Mouse (Mus musculus): Measurements from ENCODE around the gene Pparg. TPM values are rescaled to one million over a fixed set of nuclear protein-coding genes. Genes with fewer than 3 reads are reported as not detected.

The Pparg gene
- polyA plus RNA-seq, 1 experiment from 2014 or later: 0.41 TPM

- no peak for ATAC-seq (ENCODE audit: insufficient number of reproducible peaks, insufficient read depth, low FRiP score, low TSS enrichment)
- WGBS: 60% methylated on average over 3 of the region's 3 CpGs
Measured at GRCm38 (mm10) chr6:115466601-115467000, 105.8 kb downstream of the Pparg start.

GRCm38 (mm10) chr6:115469666-115470581 is 109.2 kb downstream of the Pparg start:
- Histone ChIP-seq H3K4me1 (no peaks in the 10 kb centered on the region), H3K36me3 (no peaks in the 10 kb centered on the region), H3K27me3 (no peaks in the 10 kb centered on the region), H3K4me2 (replicated peaks) (no peak overlapping the region), H3K27ac (no peak overlapping the region), H3K9me3 (no peaks in the 10 kb centered on the region), H3K9ac (no peak overlapping the region), H3K4me3 (no peak overlapping the region)
- no peak for ATAC-seq (ENCODE audit: insufficient number of reproducible peaks, insufficient read depth, low FRiP score, low TSS enrichment)
- 72% methylated on average over 3 of the region's 3 CpGs for WGBS

More at GRCm38 (mm10) chr6:115466601-115467000, 105.8 kb downstream of the Pparg start:
- H3K9me3 ChIP-seq: no peaks in the 10 kb centered on the region
- H3K4me2 ChIP-seq (replicated peaks): no peak overlapping the region
- no peak overlapping the region for H3K27ac ChIP-seq
- H3K4me3 ChIP-seq: no peak overlapping the region
- no peaks in the 10 kb centered on the region for H3K36me3 ChIP-seq
- H3K9ac ChIP-seq: no peak overlapping the region
- no peaks in the 10 kb centered on the region for H3K4me1 ChIP-seq
- H3K27me3 ChIP-seq: no peaks in the 10 kb centered on the region

- no peak for ATAC-seq (ENCODE audit: insufficient number of reproducible peaks, insufficient read depth, low FRiP score, low TSS enrichment)
- Histone ChIP-seq H3K4me3 (no peak overlapping the region), H3K4me1 (no peaks in the 10 kb centered on the region), H3K4me2 (replicated peaks) (no peak overlapping the region), H3K27ac (no peak overlapping the region), H3K36me3 (no peaks in the 10 kb centered on the region), H3K9ac (no peak overlapping the region), H3K27me3 (no peaks in the 10 kb centered on the region), H3K9me3 (no peaks in the 10 kb centered on the region)
Measured at GRCm38 (mm10) chr6:115471956-115472355, 111.2 kb downstream of the Pparg start.

- WGBS: 54% methylated on average over 7 of the region's 7 CpGs
- Histone ChIP-seq H3K4me3 (no peak overlapping the region), H3K4me2 (replicated peaks) (no peak overlapping the region), H3K9ac (no peak overlapping the region), H3K27ac (no peak overlapping the region), H3K27me3 (0 out of 2 replicates have a peak, but pooled peaks cover under 1% of the 10 kb centered on the region), H3K9me3 (no peaks in the 10 kb centered on the region), H3K4me1 (peaks cover 11% of the 10 kb centered on the region), H3K36me3 (no peaks in the 10 kb centered on the region)
- no peak for ATAC-seq (ENCODE audit: insufficient number of reproducible peaks, insufficient read depth, low FRiP score, low TSS enrichment)
Measured at GRCm38 (mm10) chr6:115477081-115477695, 116.4 kb downstream of the Pparg start.

- Histone ChIP-seq H3K4me3 (no peak overlapping the region), H3K27me3 (0 out of 2 replicates have a peak, but pooled peaks cover 4% of the 10 kb centered on the region), H3K9me3 (no peaks in the 10 kb centered on the region), H3K4me1 (peaks cover 11% of the 10 kb centered on the region), H3K4me2 (replicated peaks) (no peak overlapping the region), H3K36me3 (no peaks in the 10 kb centered on the region), H3K9ac (no peak overlapping the region), H3K27ac (no peak overlapping the region)
- no peak for ATAC-seq (ENCODE audit: insufficient number of reproducible peaks, insufficient read depth, low FRiP score, low TSS enrichment)
Measured at GRCm38 (mm10) chr6:115479963-115480321, 119.2 kb downstream of the Pparg start.

GRCm38 (mm10) chr6:115480322-115481017 is 119.7 kb downstream of the Pparg start:
- no peak for ATAC-seq (ENCODE audit: insufficient number of reproducible peaks, insufficient read depth, low FRiP score, low TSS enrichment)
- 50% methylated on average over 5 of the region's 5 CpGs for WGBS
- Histone ChIP-seq H3K4me3 (no peak overlapping the region), H3K4me2 (replicated peaks) (no peak overlapping the region), H3K27ac (no peak overlapping the region), H3K4me1 (peaks cover 11% of the 10 kb centered on the region), H3K9me3 (no peaks in the 10 kb centered on the region), H3K27me3 (0 out of 2 replicates have a peak, but pooled peaks cover 4% of the 10 kb centered on the region), H3K36me3 (no peaks in the 10 kb centered on the region), H3K9ac (no peak overlapping the region)

- Histone ChIP-seq H3K36me3 (no peaks in the 10 kb centered on the region), H3K4me1 (peaks cover 11% of the 10 kb centered on the region), H3K9me3 (no peaks in the 10 kb centered on the region), H3K4me2 (replicated peaks) (no peak overlapping the region), H3K27ac (no peak overlapping the region), H3K4me3 (no peak overlapping the region), H3K27me3 (0 out of 2 replicates have a peak, but pooled peaks cover 7% of the 10 kb centered on the region), H3K9ac (no peak overlapping the region)
- ATAC-seq (ENCODE audit: insufficient number of reproducible peaks, insufficient read depth, low FRiP score, low TSS enrichment): no peak
- WGBS: 5% methylated on average over 1 of the region's 1 CpGs
Measured at GRCm38 (mm10) chr6:115481018-115481354, 120.2 kb downstream of the Pparg start.

- Histone ChIP-seq H3K27ac (no peak overlapping the region), H3K4me1 (peaks cover 11% of the 10 kb centered on the region), H3K36me3 (no peaks in the 10 kb centered on the region), H3K4me2 (replicated peaks) (no peak overlapping the region), H3K27me3 (0 out of 2 replicates have a peak, but pooled peaks cover 7% of the 10 kb centered on the region), H3K9ac (no peak overlapping the region), H3K9me3 (no peaks in the 10 kb centered on the region), H3K4me3 (no peak overlapping the region)
- no peak for ATAC-seq (ENCODE audit: insufficient number of reproducible peaks, insufficient read depth, low FRiP score, low TSS enrichment)
- 49% methylated on average over 3 of the region's 3 CpGs for WGBS
Measured at GRCm38 (mm10) chr6:115481603-115482002, 120.9 kb downstream of the Pparg start.

- Histone ChIP-seq H3K36me3 (no peaks in the 10 kb centered on the region), H3K9me3 (no peaks in the 10 kb centered on the region), H3K4me3 (no peak overlapping the region), H3K27me3 (0 out of 2 replicates have a peak, but pooled peaks cover 7% of the 10 kb centered on the region), H3K4me2 (replicated peaks) (no peak overlapping the region), H3K9ac (no peak overlapping the region), H3K4me1 (peaks cover 4% of the 10 kb centered on the region; the same call in 1 of the 2 replicates), H3K27ac (no peak overlapping the region)
- no peak for ATAC-seq (ENCODE audit: insufficient number of reproducible peaks, insufficient read depth, low FRiP score, low TSS enrichment)
- 66% methylated on average over 6 of the region's 6 CpGs for WGBS
Measured at GRCm38 (mm10) chr6:115485635-115486034, 124.9 kb downstream of the Pparg start.

GRCm38 (mm10) chr6:115489831-115490230 is 129.1 kb downstream of the Pparg start:
- Histone ChIP-seq H3K4me3 (no peak overlapping the region), H3K27ac (no peak overlapping the region), H3K36me3 (no peaks in the 10 kb centered on the region), H3K4me1 (no peaks in the 10 kb centered on the region), H3K4me2 (replicated peaks) (no peak overlapping the region), H3K9ac (no peak overlapping the region), H3K9me3 (no peaks in the 10 kb centered on the region), H3K27me3 (peaks cover 3% of the 10 kb centered on the region; the same call in 1 of the 2 replicates)
- ATAC-seq (ENCODE audit: insufficient number of reproducible peaks, insufficient read depth, low FRiP score, low TSS enrichment): no peak
- WGBS: 69% methylated on average over 9 of the region's 9 CpGs

GRCm38 (mm10) chr6:115492952-115493613 is 132.3 kb downstream of the Pparg start:
- ATAC-seq (ENCODE audit: insufficient number of reproducible peaks, insufficient read depth, low FRiP score, low TSS enrichment): no peak
- Histone ChIP-seq H3K4me1 (no peaks in the 10 kb centered on the region), H3K27me3 (no peaks in the 10 kb centered on the region; the same call in 1 of the 2 replicates), H3K9ac (no peak overlapping the region), H3K36me3 (no peaks in the 10 kb centered on the region), H3K9me3 (no peaks in the 10 kb centered on the region), H3K4me2 (replicated peaks) (no peak overlapping the region), H3K27ac (no peak overlapping the region), H3K4me3 (no peak overlapping the region)
- WGBS: 72% methylated on average over 11 of the region's 11 CpGs
